Mouse (Mus musculus) hindbrain, postnatal 0 days (tissue): ENCODE measurements at regions not wholly inside any gene's neighbourhood (a gene's known extent, or its start where the extent isn't known, plus 50 kb on each side); places are given as distances from the start of the nearest gene placed in this dataset.

Experiments
- ATAC-seq: fragments of 200-750 bp; cut with Nextera tagmentation; 2 replicates; pipeline ENCODE4 v1.8.0; 2017; ENCODE audit warnings: mild to moderate bottlenecking, moderate TSS enrichment, moderate library complexity
- DNase-seq: peaks from one replicate; pipeline ENCODE4 v3.0.0-alpha.2; 2015; ENCODE audit warnings: low spot score
- H3K27ac ChIP-seq: fragments of 300-500 bp; sonication (generic); 2 replicates; pipeline ENCODE4 v1.5.1; 2014; ENCODE audit warnings: mild to moderate bottlenecking
- H3K27me3 ChIP-seq: fragments of 300-500 bp; sonication (generic); 2 replicates; pipeline ENCODE4 v1.6.1; 2014; ENCODE audit warnings: low read length, mixed read lengths; ENCODE audit not compliant: insufficient read depth
- H3K36me3 ChIP-seq: fragments of 300-500 bp; sonication (generic); 2 replicates; pipeline ENCODE4 v1.6.1; 2014; ENCODE audit warnings: low read length, mixed read lengths; ENCODE audit not compliant: insufficient read depth
- H3K4me1 ChIP-seq: fragments of 300-500 bp; sonication (generic); 2 replicates; pipeline ENCODE4 v1.6.1; 2014; ENCODE audit warnings: antibody characterized with exemption, low read length, mixed read lengths; ENCODE audit not compliant: insufficient read depth
- H3K4me2 ChIP-seq: fragments of 300-500 bp; sonication (generic); 2 replicates; pipeline ENCODE4 v1.6.1; 2014; ENCODE audit warnings: low read depth, mild to moderate bottlenecking, low read length, moderate library complexity, mixed read lengths
- H3K4me3 ChIP-seq: fragments of 300-500 bp; sonication (generic); 2 replicates; pipeline ENCODE4 v1.5.1; 2014; ENCODE audit warnings: low read length
- H3K9ac ChIP-seq: fragments of 300-500 bp; sonication (generic); replicated peaks from 2 replicates; pipeline ENCODE4 v1.6.1; 2014; ENCODE audit warnings: mild to moderate bottlenecking, low read length, moderate library complexity, mixed read lengths
- H3K9me3 ChIP-seq: fragments of 300-500 bp; sonication (generic); 2 replicates; pipeline ENCODE4 v1.6.1; 2016; ENCODE audit warnings: low read length, mixed read lengths
- CTCF ChIP-seq: IDR thresholded peaks from 2 replicates; pipeline ENCODE4 v1.5.1; 2016; ENCODE audit warnings: antibody characterized with exemption, control low read depth, low read depth
- WGBS: fragments of 180-500 bp; shearing (Covaris S2); extraction: QIAGEN DNeasy Blood & Tissue Kit; methylation state at CpG from one replicate; pipeline ENCODE4 v1.1.7; 2014; 5-methylcytosine and 5-hydroxymethylcytosine counted together

- H3K9ac ChIP-seq: no peak overlapping the region
- DNase-seq: peak; percentile 67
These were observed 322.9 kb upstream of the 4931429L15Rik start for GRCm38 (mm10) chr9:46642696-46643095.

GRCm38 (mm10) chr9:46636261-46637010 lies 316.6 kb upstream of the 4931429L15Rik start:
- peak; percentile 79 for DNase-seq
- peak; percentile 77 for ATAC-seq
- Histone ChIP-seq H3K27ac (no peak overlapping the region), H3K9me3 (no peaks in the 10 kb centered on the region), H3K4me3 (no peak overlapping the region), H3K4me1 (no peaks in the 10 kb centered on the region), H3K9ac (no peak overlapping the region), H3K4me2 (no peak overlapping the region), H3K27me3 (no peaks in the 10 kb centered on the region), H3K36me3 (no peaks in the 10 kb centered on the region)
- no peak for TF ChIP-seq CTCF
- WGBS: 37% methylated on average over 8 of the region's 8 CpGs

More at GRCm38 (mm10) chr9:46642696-46643095, 322.9 kb upstream of the 4931429L15Rik start:
- 0 out of 2 replicates have a peak, but pooled peaks have one; percentile 11 for TF ChIP-seq CTCF
- no peak overlapping the region for H3K27ac ChIP-seq
- peaks cover 12% of the 10 kb centered on the region for H3K4me1 ChIP-seq
- no peak overlapping the region for H3K4me3 ChIP-seq
- H3K4me2 ChIP-seq: no peak overlapping the region
- ATAC-seq: no peak
- H3K36me3 ChIP-seq: no peaks in the 10 kb centered on the region
- no peaks in the 10 kb centered on the region for H3K27me3 ChIP-seq
- H3K9me3 ChIP-seq: no peaks in the 10 kb centered on the region
- 11% methylated on average over 9 of the region's 9 CpGs for WGBS

DNA sequence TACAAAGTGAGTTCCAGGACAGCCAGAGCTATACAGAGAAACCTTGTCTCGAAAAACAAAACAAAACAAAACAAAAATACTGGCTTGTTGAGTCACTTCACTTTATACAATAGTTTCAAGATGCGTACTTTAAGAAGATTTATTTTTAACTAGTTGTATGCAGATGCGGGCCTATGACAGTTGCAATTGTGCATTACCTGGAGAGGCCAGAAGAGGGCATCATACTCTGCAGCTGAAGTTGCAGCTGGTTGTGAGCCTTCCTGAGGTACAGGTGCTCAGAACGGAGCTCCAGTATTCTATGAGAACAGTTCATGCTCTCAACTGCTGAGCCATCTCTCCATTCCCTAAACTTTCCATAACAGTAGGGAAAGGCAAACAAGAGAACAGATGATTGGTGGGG lies 314.2 kb upstream of the 4931429L15Rik start:
- H3K4me2 ChIP-seq: no peak overlapping the region
- H3K27ac ChIP-seq: no peak overlapping the region
- H3K9me3 ChIP-seq: no peaks in the 10 kb centered on the region
- H3K9ac ChIP-seq: no peak overlapping the region
- no peak overlapping the region for H3K4me3 ChIP-seq
- TF ChIP-seq CTCF: peak; percentile 51
- H3K36me3 ChIP-seq: no peaks in the 10 kb centered on the region
- H3K4me1 ChIP-seq: no peaks in the 10 kb centered on the region
- no peak for DNase-seq
- WGBS: 81% methylated on average over 4 of the region's 4 CpGs
- no peaks in the 10 kb centered on the region for H3K27me3 ChIP-seq
- no peak for ATAC-seq

DNA sequence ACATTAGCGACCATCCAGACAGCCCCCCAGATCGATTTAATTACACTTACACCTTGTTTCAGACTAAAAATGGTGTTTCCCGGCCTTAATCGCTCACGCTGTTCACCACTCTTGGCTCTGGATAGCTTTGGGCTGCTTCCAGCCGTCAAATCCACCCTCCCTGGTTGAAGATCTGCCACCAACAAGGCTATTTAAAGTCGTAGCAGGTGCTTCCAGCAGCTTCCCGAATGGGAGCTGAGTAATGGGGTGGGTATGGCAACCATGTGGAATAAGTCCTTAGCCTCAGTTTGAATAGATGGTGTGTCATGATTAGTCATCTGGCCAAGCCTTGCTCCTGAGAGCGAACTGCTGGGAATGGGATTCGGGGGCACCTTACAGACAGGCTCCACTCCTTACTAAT lies 312.8 kb upstream of the 4931429L15Rik start:
- Histone ChIP-seq H3K4me1 (no peaks in the 10 kb centered on the region), H3K9me3 (no peaks in the 10 kb centered on the region), H3K4me2 (no peak overlapping the region), H3K36me3 (no peaks in the 10 kb centered on the region), H3K4me3 (no peak overlapping the region), H3K27me3 (no peaks in the 10 kb centered on the region), H3K9ac (no peak overlapping the region), H3K27ac (no peak overlapping the region)
- TF ChIP-seq CTCF: no peak
- DNase-seq (peak; percentile 78), ATAC-seq (peak; percentile 51)
- WGBS: 42% methylated on average over 10 of the region's 10 CpGs

DNA sequence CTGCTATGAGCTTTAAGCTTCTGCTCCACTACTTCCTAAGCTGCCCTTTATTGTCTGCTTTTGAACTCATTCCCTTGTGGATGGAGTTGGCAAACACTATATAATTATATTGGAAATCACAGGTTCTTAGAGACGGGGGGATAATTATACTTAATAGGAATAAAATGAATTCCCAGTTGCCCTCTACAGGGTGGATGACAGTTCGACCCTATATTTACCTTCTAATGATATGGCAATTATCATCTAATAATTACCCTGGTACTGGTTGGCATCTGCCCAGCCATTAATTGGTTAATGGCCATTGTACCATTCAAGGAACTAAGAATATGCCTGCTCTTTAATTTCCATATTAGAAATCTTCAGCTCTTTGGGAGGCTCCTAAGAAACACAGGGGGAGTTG lies 302.5 kb upstream of the 4931429L15Rik start:
- no peak for DNase-seq
- Histone ChIP-seq H3K36me3 (no peaks in the 10 kb centered on the region), H3K4me3 (no peak overlapping the region), H3K9me3 (no peaks in the 10 kb centered on the region), H3K27ac (no peak overlapping the region), H3K9ac (no peak overlapping the region), H3K4me1 (no peaks in the 10 kb centered on the region), H3K27me3 (no peaks in the 10 kb centered on the region), H3K4me2 (no peak overlapping the region)
- no peak for TF ChIP-seq CTCF
- no peak for ATAC-seq
- 64% methylated on average over 2 of the region's 2 CpGs for WGBS

DNA sequence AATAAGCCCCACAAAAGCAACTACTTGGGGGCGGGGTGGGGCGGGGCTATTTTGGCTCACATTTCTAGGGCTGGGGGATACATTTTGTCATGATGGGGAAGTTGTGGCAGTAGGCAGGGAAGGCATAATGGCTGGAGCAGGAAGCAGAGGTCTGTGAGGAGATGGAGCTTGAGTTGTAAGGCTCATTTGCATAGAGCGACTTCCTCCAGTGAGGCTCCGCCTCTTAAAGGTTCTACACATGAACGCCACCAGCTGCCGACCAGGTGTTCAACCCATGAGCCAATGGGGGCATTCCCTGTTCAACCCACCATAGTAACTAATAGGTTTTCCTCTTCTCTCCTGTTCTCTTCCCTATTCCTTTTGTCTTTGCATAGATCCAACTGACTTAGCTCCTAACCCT lies 302.1 kb upstream of the 4931429L15Rik start:
- Histone ChIP-seq H3K36me3 (no peaks in the 10 kb centered on the region), H3K4me3 (no peak overlapping the region), H3K9me3 (no peaks in the 10 kb centered on the region), H3K27ac (no peak overlapping the region), H3K27me3 (no peaks in the 10 kb centered on the region), H3K4me2 (no peak overlapping the region), H3K4me1 (no peaks in the 10 kb centered on the region), H3K9ac (no peak overlapping the region)
- TF ChIP-seq CTCF: no peak
- DNase-seq: no peak
- WGBS: 94% methylated on average over 6 of the region's 6 CpGs
- no peak for ATAC-seq
